Mouse (Mus musculus) activated CD4-positive, CD25-positive, alpha-beta regulatory T cell, adult 9 weeks (primary cell): ENCODE data around the gene Gm15085. TPM values are rescaled to one million over a fixed set of nuclear protein-coding genes. Genes with fewer than 3 reads are reported as not detected.

Source experiments
- polyA plus RNA-seq: library from polyadenylated mRNA; unstranded; fragments of 100-300 nt; shearing (Covaris generic); gene quantifications from one replicate; pipeline ENCODE4 v1.2.1, GENCODE M21; 2017

The Gm15085 gene
- polyA plus RNA-seq, result not detected

GRCm38 (mm10) chrX:149447317-149447716 is at the start of gene Gm15085:
Gene Gm15085, plus strand, starts transcription at chrX:149447617.

Other genes with a start within 250 kb of the Gm15085 start
- gene Gm15093, start 175.2 kb upstream of the Gm15085 start, polyA plus RNA-seq, result not detected
- gene Gm10439, start 147.0 kb downstream of the Gm15085 start, polyA plus RNA-seq, result not detected